Mouse (Mus musculus): ENCODE data around the gene Paox.

- no peak for TF ChIP-seq POLR2A (IDR thresholded peaks at IDR 0.05; ENCODE audit: control insufficient read depth in 1 of 2, insufficient read depth in 1 of 2, low read depth in 1 of 2, low read length in 2 of 2, poor library complexity in 1 of 2)
- TF ChIP-seq EP300 (IDR thresholded peaks at IDR 0.05; ENCODE audit: low read depth in 1 of 2, low read length in 2 of 2), result no peak
- TF ChIP-seq MEF2A (IDR thresholded peaks at IDR 0.05; ENCODE audit: extremely low read depth, insufficient replicate concordance, low read depth, low read length, poor library complexity, severe bottlenecking), result no peak
- TF ChIP-seq CTCF (IDR thresholded peaks at IDR 0.05 in 2 of 3, conservative IDR thresholded peaks at IDR 0.05 in 1 of 3; ENCODE audit: control insufficient read depth in 1 of 3, insufficient read depth in 1 of 3, low read depth in 2 of 3, low read length in 3 of 3, poor library complexity in 1 of 3, severe bottlenecking in 1 of 3), result no peak
- no peak for TF ChIP-seq SIN3A (IDR thresholded peaks at IDR 0.05; ENCODE audit: low read length)
- TF ChIP-seq SMC3 (IDR thresholded peaks at IDR 0.05; ENCODE audit: low read depth, low read length), result no peak
Measured at GRCm38 (mm10) chr7:140167950-140168349, 52.4 kb downstream of the Paox start.
